ENCODE assay signal across 21 mouse cellular contexts in the genomic region with DNA sequence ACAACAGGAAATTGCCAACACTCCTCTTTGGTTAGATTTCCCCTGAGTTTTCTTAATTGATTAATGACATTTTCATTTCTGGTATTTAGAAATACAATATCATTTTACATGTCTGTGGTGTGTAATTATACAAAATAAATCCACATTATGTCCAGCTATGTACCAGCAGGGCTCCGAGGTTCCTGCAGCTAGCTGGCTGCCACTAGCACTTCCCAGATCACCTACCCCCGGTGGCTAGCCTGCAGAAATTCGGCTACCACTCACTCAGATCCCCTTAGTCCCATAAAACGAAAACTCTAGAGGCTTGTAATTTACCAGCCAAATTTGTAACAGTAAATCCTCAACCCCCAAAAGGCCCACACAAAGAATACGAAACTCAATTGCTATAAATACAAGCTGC. TPM values are rescaled to one million over a fixed set of nuclear protein-coding genes. Genes with fewer than 3 reads are reported as not detected.
DNase-seq lines count a peak whose midpoint lies in the region; ATAC-seq lines count a peak whose summit lies in the region.
"Had no signal": no experiment of that assay in that cellular context is flagged by ENCODE, and none has a peak within 500 bp of the region (broad histone marks: within the 10 kb centered on the region; RNA-seq: fewer than 3 reads in every experiment).

No protein-coding gene starts in this region.

- H3K27me3 ChIP-seq in heart, embryonic 10.5 days (ENCODE audit: insufficient read depth, poor library complexity, severe bottlenecking) = no peaks in the 10 kb centered on the region; the same call in 1 of the 2 replicates
- no peaks in the 10 kb centered on the region for H3K27me3 ChIP-seq in neural tube, embryonic 13.5 days
- no peaks in the 10 kb centered on the region for H3K27me3 ChIP-seq in neural tube, embryonic 15.5 days (replicated peaks)
- H3K27me3 ChIP-seq: forebrain, embryonic 13.5 days; forebrain, embryonic 15.5 days had no signal

- peak; percentile 76 for ATAC-seq in neural tube, embryonic 13.5 days (ENCODE audit: low read depth)
- ATAC-seq in neural tube, embryonic 15.5 days (ENCODE audit: low FRiP score) = peak; percentile 68
- ATAC-seq in erythroid progenitor cell, adult 5-6 weeks (replicated peaks; ENCODE audit: low FRiP score, poor library complexity, severe bottlenecking) = no peak
- ATAC-seq: forebrain, embryonic 13.5 days; forebrain, embryonic 15.5 days had no signal

- peak; percentile 27 for DNase-seq in heart, adult 11 months
- DNase-seq in heart, embryonic 10.5 days (ENCODE audit: low spot score) = no peak
- DNase-seq in neural tube, embryonic 10.5 days (ENCODE audit: extremely low spot score, low spot score) = no peak
- DNase-seq: adrenal gland, postnatal 25 days; cerebellum, adult 11 months; cerebellum, adult 18-20 months; cerebellum, adult 8-10 months; cerebellum, postnatal 14 days; cerebellum, postnatal 36 days; embryo, embryonic 11 days had no signal

- H3K4me1 ChIP-seq in heart, embryonic 10.5 days = peaks cover 6% of the 10 kb centered on the region; the same call in 1 of the 2 replicates
- 0 out of 2 replicates have a peak, but pooled peaks cover 7% of the 10 kb centered on the region for H3K4me1 ChIP-seq in neural tube, embryonic 13.5 days (replicated peaks)
- H3K4me1 ChIP-seq in neural tube, embryonic 15.5 days = 0 out of 2 replicates have a peak, but pooled peaks cover 5% of the 10 kb centered on the region
- H3K4me1 ChIP-seq: embryonic facial prominence, embryonic 15.5 days; forebrain, embryonic 13.5 days; forebrain, embryonic 15.5 days had no signal

- H3K9me3 ChIP-seq in heart, embryonic 10.5 days = no peaks in the 10 kb centered on the region
- H3K9me3 ChIP-seq in neural tube, embryonic 13.5 days = no peaks in the 10 kb centered on the region
- H3K9me3 ChIP-seq in neural tube, embryonic 15.5 days (replicated peaks) = no peaks in the 10 kb centered on the region
- H3K9me3 ChIP-seq: embryonic facial prominence, embryonic 13.5 days; embryonic facial prominence, embryonic 15.5 days; forebrain, embryonic 13.5 days; forebrain, embryonic 15.5 days had no signal

- no peak overlapping the region for H3K27ac ChIP-seq in heart, embryonic 10.5 days
- H3K27ac ChIP-seq in neural tube, embryonic 13.5 days (replicated peaks) = no peak overlapping the region
- H3K27ac ChIP-seq in neural tube, embryonic 15.5 days (replicated peaks) = no peak overlapping the region
- H3K27ac ChIP-seq: embryonic facial prominence, embryonic 13.5 days; embryonic facial prominence, embryonic 15.5 days; forebrain, embryonic 13.5 days; forebrain, embryonic 15.5 days had no signal

- H3K9ac ChIP-seq in neural tube, embryonic 13.5 days = no peak overlapping the region
- H3K9ac ChIP-seq in neural tube, embryonic 15.5 days (replicated peaks) = no peak overlapping the region
- H3K9ac ChIP-seq: embryonic facial prominence, embryonic 13.5 days; embryonic facial prominence, embryonic 15.5 days; forebrain, embryonic 13.5 days; forebrain, embryonic 15.5 days had no signal

- no peak overlapping the region for H3K4me2 ChIP-seq in neural tube, embryonic 13.5 days
- no peak overlapping the region for H3K4me2 ChIP-seq in neural tube, embryonic 15.5 days
- H3K4me2 ChIP-seq: embryonic facial prominence, embryonic 13.5 days; embryonic facial prominence, embryonic 15.5 days; forebrain, embryonic 13.5 days; forebrain, embryonic 15.5 days had no signal

- H3K4me3 ChIP-seq in heart, embryonic 10.5 days = no peak overlapping the region
- no peak overlapping the region for H3K4me3 ChIP-seq in neural tube, embryonic 13.5 days
- no peak overlapping the region for H3K4me3 ChIP-seq in neural tube, embryonic 15.5 days (replicated peaks)
- H3K4me3 ChIP-seq: embryonic facial prominence, embryonic 13.5 days; embryonic facial prominence, embryonic 15.5 days; erythroblast, embryonic 14.5 days; forebrain, embryonic 13.5 days; forebrain, embryonic 15.5 days had no signal

- H3K36me3 ChIP-seq in heart, embryonic 10.5 days = no peaks in the 10 kb centered on the region
- H3K36me3 ChIP-seq in neural tube, embryonic 13.5 days = no peaks in the 10 kb centered on the region
- H3K36me3 ChIP-seq in neural tube, embryonic 15.5 days = no peaks in the 10 kb centered on the region
- H3K36me3 ChIP-seq: embryonic facial prominence, embryonic 13.5 days; embryonic facial prominence, embryonic 15.5 days; forebrain, embryonic 15.5 days had no signal

- WGBS in heart, embryonic 10.5 days = 39% methylated on average over 5 of the region's 5 CpGs
- WGBS in neural tube, embryonic 13.5 days = 37% methylated on average over 5 of the region's 5 CpGs
- WGBS in neural tube, embryonic 15.5 days = 43% methylated on average over 5 of the region's 5 CpGs

RNA-seq across cellular contexts. Expression of gene Aldh1l1, which starts 33.1 kb away (rescaled TPM):
- 0.93 and 1.3 TPM in 2 replicates for polyA plus RNA-seq in heart, embryonic 10.5 days (2016; fragmentation: Nextera tagmentation; extraction: Ambion mirVana)
- 38.3 and 38.6 TPM in 2 replicates for polyA plus RNA-seq in neural tube, embryonic 13.5 days (2015; fragmentation: Nextera tagmentation; extraction: Ambion mirVana)
- polyA plus RNA-seq in neural tube, embryonic 15.5 days (2015; fragmentation: Nextera tagmentation; extraction: Ambion mirVana) = 60.1 and 68.2 TPM in 2 replicates
- 1.1 TPM in 1 of 2 replicates, not detected in the other for total RNA-seq in erythroid progenitor cell, adult 5-6 weeks (2015; ENCODE audit: low replicate concordance)
- total RNA-seq in erythroid progenitor cell, adult 5-6 weeks (2017; ENCODE audit: low replicate concordance) = 1.8 TPM in 1 of 2 replicates, not detected in the other
- polyA plus RNA-seq: erythroblast, embryonic 14.5 days had no signal

RNA-seq across cellular contexts. Expression of gene Klf15, which starts 57.0 kb away (rescaled TPM):
- 7.9 and 11.5 TPM in 2 replicates for polyA plus RNA-seq in heart, embryonic 10.5 days (2016; fragmentation: Nextera tagmentation; extraction: Ambion mirVana)
- polyA plus RNA-seq in neural tube, embryonic 13.5 days (2015; fragmentation: Nextera tagmentation; extraction: Ambion mirVana) = 12.3 and 13.9 TPM in 2 replicates
- polyA plus RNA-seq in neural tube, embryonic 15.5 days (2015; fragmentation: Nextera tagmentation; extraction: Ambion mirVana) = 16.9 and 18.5 TPM in 2 replicates
- total RNA-seq in erythroid progenitor cell, adult 5-6 weeks (2015; ENCODE audit: low replicate concordance) = not detected in 2 replicates
- total RNA-seq in erythroid progenitor cell, adult 5-6 weeks (2017; ENCODE audit: low replicate concordance) = 0.08 and 0.39 TPM in 2 replicates
- total RNA-seq: common myeloid progenitor, adult 5-6 weeks; MEL had no signal
- polyA plus RNA-seq: C2C12; erythroblast, embryonic 14.5 days had no signal

Comparison
In these comparisons a context has a peak if more than half of its experiments do, and no peak if none do; other contexts are left out.
1. RNA of gene Aldh1l1, which starts 33.1 kb away (polyA plus RNA-seq): 60.1 to 68.2 TPM in neural tube, embryonic 15.5 days and 38.3 to 38.6 TPM in neural tube, embryonic 13.5 days; 0.93 to 1.3 TPM in heart, embryonic 10.5 days; every median in the first group is over 10 times any median in the second.